Mouse (Mus musculus): ENCODE measurements at regions not wholly inside any gene's neighbourhood (a gene's known extent, or its start where the extent isn't known, plus 50 kb on each side); places are given as distances from the start of the nearest gene placed in this dataset.

DNA sequence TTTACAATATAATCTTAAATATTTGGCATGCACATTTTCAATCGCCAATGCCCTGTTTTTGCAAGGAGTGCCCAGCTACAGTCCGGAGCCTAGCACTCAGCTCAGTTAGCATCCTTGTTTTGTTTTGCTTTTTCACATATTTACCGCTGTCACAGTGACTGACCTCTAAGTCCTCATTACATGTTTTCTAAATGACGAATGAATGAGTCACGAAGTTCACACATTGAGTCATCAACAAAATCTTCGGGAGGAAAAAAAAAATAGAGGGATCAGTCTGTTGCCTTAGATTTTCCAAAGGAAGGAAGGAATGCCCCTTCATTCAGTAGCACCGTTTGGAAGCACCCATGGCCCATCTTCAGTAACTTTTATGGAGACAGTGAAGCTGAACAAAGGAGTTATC is 342.9 kb upstream of the Actbl2 start:
- H3K4me2 ChIP-seq (ENCODE audit: low read length), result no peak overlapping the region
- 73% methylated on average over 7 of the region's 7 CpGs for WGBS
- H3K9me3 ChIP-seq (ENCODE audit: control insufficient read depth, low read length), result no peaks in the 10 kb centered on the region
- H3K27ac ChIP-seq (replicated peaks in 1 of 2; ENCODE audit: control insufficient read depth in 1 of 2, insufficient read depth in 1 of 2, low read depth in 2 of 2, low read length in 2 of 2), result no peak overlapping the region
- H3K4me1 ChIP-seq (ENCODE audit: control insufficient read depth in 2 of 2, insufficient read depth in 2 of 2, low read length in 2 of 2), result peaks cover 4 to 5% of the 10 kb centered on the region in 2 experiments; a peak in 3 of 4 replicates
- no peaks in the 10 kb centered on the region for H3K27me3 ChIP-seq (ENCODE audit: control insufficient read depth, insufficient read depth, low read length)
- H3K4me3 ChIP-seq (ENCODE audit: control insufficient read depth in 1 of 2, insufficient read depth in 1 of 2, low read depth in 1 of 2, low read length in 2 of 2), result no peak overlapping the region
- no peak for ATAC-seq (ENCODE audit: insufficient number of reproducible peaks, insufficient read depth, low FRiP score, low read depth)
- no peak overlapping the region for H3K9ac ChIP-seq (ENCODE audit: low read length)
- H3K36me3 ChIP-seq (ENCODE audit: control insufficient read depth, insufficient read depth, low read length), result no peaks in the 10 kb centered on the region

DNA sequence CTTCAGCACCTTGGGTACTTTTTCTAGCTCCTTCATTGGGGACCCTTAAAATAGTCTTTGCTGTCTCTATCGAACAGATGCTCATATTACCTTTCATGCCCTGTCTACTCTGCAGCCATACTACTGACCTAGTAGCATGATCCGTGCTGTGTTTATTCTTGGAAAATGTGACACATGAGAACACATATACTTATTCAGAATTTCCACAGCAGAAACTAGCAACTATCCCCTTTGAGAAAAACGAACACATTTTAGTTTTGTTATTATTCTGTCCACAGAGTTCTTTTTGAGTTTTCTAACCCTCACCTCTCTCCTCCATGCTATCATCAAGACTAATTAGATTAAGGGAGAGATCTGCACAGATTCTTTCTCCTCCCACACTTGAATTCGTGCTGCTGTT is 341.6 kb upstream of the Actbl2 start:
- Histone ChIP-seq H3K9ac (ENCODE audit: low read length) (no peak overlapping the region), H3K36me3 (ENCODE audit: control insufficient read depth, insufficient read depth, low read length) (no peaks in the 10 kb centered on the region), H3K4me3 (ENCODE audit: control insufficient read depth in 1 of 2, insufficient read depth in 1 of 2, low read depth in 1 of 2, low read length in 2 of 2) (no peak overlapping the region), H3K27me3 (ENCODE audit: control insufficient read depth, insufficient read depth, low read length) (no peaks in the 10 kb centered on the region), H3K9me3 (ENCODE audit: control insufficient read depth, low read length) (no peaks in the 10 kb centered on the region), H3K27ac (replicated peaks in 1 of 2; ENCODE audit: control insufficient read depth in 1 of 2, insufficient read depth in 1 of 2, low read depth in 2 of 2, low read length in 2 of 2) (no peak overlapping the region), H3K4me1 (ENCODE audit: control insufficient read depth in 2 of 2, insufficient read depth in 2 of 2, low read length in 2 of 2) (no peaks in the 10 kb centered on the region; a peak in 2 of 4 replicates), H3K4me2 (ENCODE audit: low read length) (no peak overlapping the region)
- no peak for ATAC-seq (ENCODE audit: insufficient number of reproducible peaks, insufficient read depth, low FRiP score, low read depth)
- 73% methylated on average over 4 of the region's 4 CpGs for WGBS

DNA sequence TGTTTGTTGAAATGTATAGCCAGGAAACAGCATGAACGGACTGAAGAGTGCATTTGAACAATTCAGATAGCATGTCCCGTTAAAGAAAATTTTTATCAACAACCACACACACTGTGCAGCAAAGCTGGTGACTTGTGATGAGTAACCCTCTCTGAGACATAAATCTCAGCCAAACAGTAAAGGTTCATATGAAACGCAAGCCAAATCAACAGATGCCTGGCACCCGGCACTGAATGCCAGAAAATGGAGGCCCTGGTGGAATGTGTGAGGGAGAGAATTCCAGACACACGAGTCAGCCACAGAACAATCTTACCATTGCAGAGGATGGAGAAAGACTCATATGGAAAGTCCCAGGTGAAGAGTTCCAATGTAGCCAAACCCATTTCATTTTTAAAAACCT is 341.1 kb upstream of the Actbl2 start:
- no peaks in the 10 kb centered on the region; a peak in 2 of 4 replicates for H3K4me1 ChIP-seq (ENCODE audit: control insufficient read depth in 2 of 2, insufficient read depth in 2 of 2, low read length in 2 of 2)
- ATAC-seq (ENCODE audit: insufficient number of reproducible peaks, insufficient read depth, low FRiP score, low read depth), result no peak
- no peak overlapping the region for H3K27ac ChIP-seq (replicated peaks in 1 of 2; ENCODE audit: control insufficient read depth in 1 of 2, insufficient read depth in 1 of 2, low read depth in 2 of 2, low read length in 2 of 2)
- WGBS, result 37% methylated on average over 5 of the region's 5 CpGs
- no peak overlapping the region for H3K4me3 ChIP-seq (ENCODE audit: control insufficient read depth in 1 of 2, insufficient read depth in 1 of 2, low read depth in 1 of 2, low read length in 2 of 2)
- H3K36me3 ChIP-seq (ENCODE audit: control insufficient read depth, insufficient read depth, low read length), result no peaks in the 10 kb centered on the region
- no peak overlapping the region for H3K9ac ChIP-seq (ENCODE audit: low read length)
- no peaks in the 10 kb centered on the region for H3K27me3 ChIP-seq (ENCODE audit: control insufficient read depth, insufficient read depth, low read length)
- H3K4me2 ChIP-seq (ENCODE audit: low read length), result no peak overlapping the region
- H3K9me3 ChIP-seq (ENCODE audit: control insufficient read depth, low read length), result no peaks in the 10 kb centered on the region

DNA sequence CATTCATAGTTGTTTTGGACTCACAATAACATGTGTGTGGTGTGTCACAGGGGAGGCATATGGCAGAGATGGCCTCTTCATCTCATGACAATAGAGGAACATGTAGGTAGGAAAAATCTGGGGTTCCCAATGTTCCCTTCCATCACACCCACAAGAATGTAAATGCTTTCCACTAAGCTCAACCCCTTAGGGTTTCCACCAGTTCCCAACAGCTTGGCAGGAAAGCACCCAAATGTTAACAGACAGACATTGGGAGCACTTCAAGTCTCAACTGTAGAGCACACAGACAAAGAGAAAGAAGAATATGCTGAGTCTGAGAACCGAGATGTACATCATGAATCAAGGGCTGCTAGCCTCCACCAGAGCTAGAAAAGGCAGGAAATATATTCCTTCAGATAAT is 339.7 kb upstream of the Actbl2 start:
- Histone ChIP-seq H3K27me3 (ENCODE audit: control insufficient read depth, insufficient read depth, low read length) (no peaks in the 10 kb centered on the region), H3K36me3 (ENCODE audit: control insufficient read depth, insufficient read depth, low read length) (no peaks in the 10 kb centered on the region), H3K4me2 (ENCODE audit: low read length) (no peak overlapping the region), H3K4me1 (ENCODE audit: control insufficient read depth in 2 of 2, insufficient read depth in 2 of 2, low read length in 2 of 2) (no peaks in the 10 kb centered on the region; a peak in 1 of 4 replicates), H3K27ac (replicated peaks in 1 of 2; ENCODE audit: control insufficient read depth in 1 of 2, insufficient read depth in 1 of 2, low read depth in 2 of 2, low read length in 2 of 2) (no peak overlapping the region), H3K9me3 (ENCODE audit: control insufficient read depth, low read length) (no peaks in the 10 kb centered on the region), H3K9ac (ENCODE audit: low read length) (no peak overlapping the region), H3K4me3 (ENCODE audit: control insufficient read depth in 1 of 2, insufficient read depth in 1 of 2, low read depth in 1 of 2, low read length in 2 of 2) (no peak overlapping the region)
- 89% methylated on average over 1 of the region's 1 CpGs for WGBS
- no peak for ATAC-seq (ENCODE audit: insufficient number of reproducible peaks, insufficient read depth, low FRiP score, low read depth)

DNA sequence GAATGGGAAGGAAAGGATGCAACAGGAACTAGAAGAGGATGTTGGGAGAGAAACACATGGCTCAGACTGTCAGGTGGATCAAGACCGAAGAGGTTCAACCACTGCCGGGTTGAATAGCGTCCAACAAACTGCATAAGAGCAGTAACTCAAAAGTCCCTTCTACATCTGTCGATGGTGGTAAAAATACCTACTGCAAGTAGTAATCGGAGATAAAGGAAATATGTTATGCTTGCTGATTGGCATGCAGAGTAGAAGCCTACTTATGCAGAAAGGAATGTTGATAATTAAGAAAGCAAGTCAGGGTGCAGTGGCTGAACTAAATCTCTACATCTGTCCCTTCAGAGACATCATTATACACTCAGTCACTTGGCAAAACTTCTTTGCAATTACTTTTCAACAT is 330.9 kb upstream of the Actbl2 start:
- Histone ChIP-seq H3K27me3 (ENCODE audit: control insufficient read depth, insufficient read depth, low read length) (no peaks in the 10 kb centered on the region), H3K9ac (ENCODE audit: low read length) (no peak overlapping the region), H3K36me3 (ENCODE audit: control insufficient read depth, insufficient read depth, low read length) (no peaks in the 10 kb centered on the region), H3K4me2 (ENCODE audit: low read length) (no peak overlapping the region; the same call in 1 of the 2 replicates), H3K4me1 (ENCODE audit: control insufficient read depth in 2 of 2, insufficient read depth in 2 of 2, low read length in 2 of 2) (peaks cover 5 to 11% of the 10 kb centered on the region in 2 experiments), H3K4me3 (ENCODE audit: control insufficient read depth in 1 of 2, insufficient read depth in 1 of 2, low read depth in 1 of 2, low read length in 2 of 2) (no peak overlapping the region), H3K27ac (replicated peaks in 1 of 2; ENCODE audit: control insufficient read depth in 1 of 2, insufficient read depth in 1 of 2, low read depth in 2 of 2, low read length in 2 of 2) (peak overlapping the region; percentile 10 to 59; a peak in 3 of 4 replicates), H3K9me3 (ENCODE audit: control insufficient read depth, low read length) (no peaks in the 10 kb centered on the region)
- WGBS, result 21% methylated on average over 5 of the region's 5 CpGs
- ATAC-seq (ENCODE audit: insufficient number of reproducible peaks, insufficient read depth, low FRiP score, low read depth), result no peak

DNA sequence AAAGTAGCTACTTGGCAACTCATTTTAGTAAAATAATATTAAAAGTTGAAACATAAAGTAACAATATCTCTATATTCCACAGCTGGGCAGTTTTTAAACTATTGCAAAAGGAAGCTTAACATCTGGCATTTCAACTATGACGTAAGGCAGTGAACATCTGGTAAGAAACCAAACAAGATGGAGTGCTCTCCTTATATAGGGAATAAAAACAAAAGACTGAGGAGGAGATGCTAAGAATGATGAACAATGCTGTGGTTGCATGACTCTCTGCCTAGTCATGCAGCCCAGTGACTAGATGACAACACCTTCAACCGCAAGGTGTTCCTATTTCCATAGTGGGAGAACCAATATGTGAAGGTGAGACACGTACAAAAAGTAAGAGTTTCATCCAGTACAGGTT is 329.9 kb upstream of the Actbl2 start:
- ATAC-seq (ENCODE audit: insufficient number of reproducible peaks, insufficient read depth, low FRiP score, low read depth), result no peak
- H3K36me3 ChIP-seq (ENCODE audit: control insufficient read depth, insufficient read depth, low read length), result no peaks in the 10 kb centered on the region
- 88% methylated on average over 3 of the region's 3 CpGs for WGBS
- peaks cover 6 to 16% of the 10 kb centered on the region in 2 experiments for H3K4me1 ChIP-seq (ENCODE audit: control insufficient read depth in 2 of 2, insufficient read depth in 2 of 2, low read length in 2 of 2)
- H3K4me3 ChIP-seq (ENCODE audit: control insufficient read depth in 1 of 2, insufficient read depth in 1 of 2, low read depth in 1 of 2, low read length in 2 of 2), result no peak overlapping the region
- no peaks in the 10 kb centered on the region for H3K27me3 ChIP-seq (ENCODE audit: control insufficient read depth, insufficient read depth, low read length)
- H3K4me2 ChIP-seq (ENCODE audit: low read length), result no peak overlapping the region
- no peak overlapping the region for H3K27ac ChIP-seq (replicated peaks in 1 of 2; ENCODE audit: control insufficient read depth in 1 of 2, insufficient read depth in 1 of 2, low read depth in 2 of 2, low read length in 2 of 2)
- H3K9ac ChIP-seq (ENCODE audit: low read length), result no peak overlapping the region
- no peaks in the 10 kb centered on the region for H3K9me3 ChIP-seq (ENCODE audit: control insufficient read depth, low read length)

DNA sequence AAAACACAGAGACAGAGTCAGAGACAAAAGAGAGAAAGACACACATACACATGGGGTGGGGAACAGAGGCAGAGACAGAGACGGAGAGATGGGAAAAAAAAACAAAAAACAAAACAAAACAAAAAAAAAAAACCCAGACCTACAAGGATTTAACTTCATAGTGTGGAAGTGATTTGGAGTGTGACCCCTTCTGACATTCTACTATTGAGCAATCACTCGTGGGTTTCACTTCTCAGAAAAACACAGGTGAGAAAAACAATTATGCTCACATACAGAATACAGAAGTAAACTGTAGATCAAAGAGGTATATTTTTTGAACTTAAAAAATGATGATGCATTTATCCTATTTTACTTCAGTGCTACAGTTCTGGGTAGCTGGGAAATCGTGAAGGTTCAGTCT is 326.7 kb upstream of the Actbl2 start:
- no peaks in the 10 kb centered on the region for H3K27me3 ChIP-seq (ENCODE audit: control insufficient read depth, insufficient read depth, low read length)
- H3K9me3 ChIP-seq (ENCODE audit: control insufficient read depth, low read length), result no peaks in the 10 kb centered on the region
- H3K4me3 ChIP-seq (ENCODE audit: control insufficient read depth in 1 of 2, insufficient read depth in 1 of 2, low read depth in 1 of 2, low read length in 2 of 2), result no peak overlapping the region
- peaks cover 6 to 16% of the 10 kb centered on the region in 2 experiments for H3K4me1 ChIP-seq (ENCODE audit: control insufficient read depth in 2 of 2, insufficient read depth in 2 of 2, low read length in 2 of 2)
- H3K36me3 ChIP-seq (ENCODE audit: control insufficient read depth, insufficient read depth, low read length), result no peaks in the 10 kb centered on the region
- WGBS, result 74% methylated on average over 3 of the region's 3 CpGs
- ATAC-seq (ENCODE audit: insufficient number of reproducible peaks, insufficient read depth, low FRiP score, low read depth), result no peak
- no peak overlapping the region for H3K9ac ChIP-seq (ENCODE audit: low read length)
- H3K4me2 ChIP-seq (ENCODE audit: low read length), result no peak overlapping the region
- H3K27ac ChIP-seq (replicated peaks in 1 of 2; ENCODE audit: control insufficient read depth in 1 of 2, insufficient read depth in 1 of 2, low read depth in 2 of 2, low read length in 2 of 2), result no peak overlapping the region

DNA sequence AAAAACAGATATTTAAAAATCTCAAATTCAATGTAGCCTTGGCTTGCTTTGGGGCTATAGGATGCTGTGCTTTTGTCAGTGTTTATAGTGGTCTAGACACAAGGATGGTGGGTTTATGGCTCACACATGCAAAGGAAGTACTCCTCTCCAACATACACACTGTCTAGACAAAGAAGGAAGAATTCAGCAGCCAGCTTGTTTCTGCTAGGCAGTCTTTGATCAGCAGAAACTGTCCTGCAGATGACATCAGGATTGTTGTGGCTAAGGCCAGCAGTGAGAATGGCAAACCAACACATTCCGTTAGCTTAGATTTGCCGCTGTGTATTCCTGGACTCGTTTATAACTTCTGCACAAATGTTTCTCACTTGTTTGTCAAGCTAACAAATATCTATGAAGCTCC is 325.9 kb upstream of the Actbl2 start:
- peak overlapping the region; percentile 76 to 86 for H3K27ac ChIP-seq (replicated peaks in 1 of 2; ENCODE audit: control insufficient read depth in 1 of 2, insufficient read depth in 1 of 2, low read depth in 2 of 2, low read length in 2 of 2)
- no peak for ATAC-seq (ENCODE audit: insufficient number of reproducible peaks, insufficient read depth, low FRiP score, low read depth)
- no peak overlapping the region for H3K9ac ChIP-seq (ENCODE audit: low read length)

More for the DNA sequence above, 325.9 kb upstream of the Actbl2 start:
- Histone ChIP-seq H3K27me3 (ENCODE audit: control insufficient read depth, insufficient read depth, low read length) (no peaks in the 10 kb centered on the region), H3K4me1 (ENCODE audit: control insufficient read depth in 2 of 2, insufficient read depth in 2 of 2, low read length in 2 of 2) (peaks cover 5 to 12% of the 10 kb centered on the region in 2 experiments), H3K4me2 (ENCODE audit: low read length) (no peak overlapping the region), H3K36me3 (ENCODE audit: control insufficient read depth, insufficient read depth, low read length) (no peaks in the 10 kb centered on the region), H3K9me3 (ENCODE audit: control insufficient read depth, low read length) (no peaks in the 10 kb centered on the region), H3K4me3 (ENCODE audit: control insufficient read depth in 1 of 2, insufficient read depth in 1 of 2, low read depth in 1 of 2, low read length in 2 of 2) (no peak overlapping the region)
- 73% methylated on average over 3 of the region's 3 CpGs for WGBS

Data from heart, embryonic 14.5 days (tissue).